Mouse (Mus musculus): ENCODE measurements around the gene Kif1b.

DNA sequence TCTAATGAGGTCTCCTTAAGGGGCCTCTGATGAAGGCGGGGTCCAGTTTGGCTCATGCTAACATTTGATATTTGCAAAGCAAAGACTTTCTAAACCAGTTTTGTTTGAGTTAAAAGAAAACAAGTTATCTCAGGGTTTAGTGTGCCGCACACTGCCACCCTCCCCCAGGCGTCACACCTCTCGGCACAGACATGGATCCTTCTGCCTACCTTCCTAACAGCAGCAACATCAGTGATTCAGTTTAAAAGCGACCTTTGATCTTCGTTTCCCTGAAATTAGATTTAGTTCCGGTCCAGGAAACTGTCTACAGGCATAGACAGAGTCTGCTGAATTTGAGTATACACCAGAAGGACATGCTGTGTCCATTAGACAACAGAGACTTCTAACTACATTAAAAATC, 129.2 kb downstream of the Kif1b start:
- TF ChIP-seq CTCF (IDR thresholded peaks at IDR 0.05; ENCODE audit: insufficient read depth, low read length): no peak
- TF ChIP-seq POLR2A (IDR thresholded peaks at IDR 0.05; ENCODE audit: borderline replicate concordance, extremely low read depth, low read depth, low read length): no peak

Measured in lung, adult 2 months (tissue).